8 mouse cellular contexts compared by ENCODE assay signal in the genomic region with DNA sequence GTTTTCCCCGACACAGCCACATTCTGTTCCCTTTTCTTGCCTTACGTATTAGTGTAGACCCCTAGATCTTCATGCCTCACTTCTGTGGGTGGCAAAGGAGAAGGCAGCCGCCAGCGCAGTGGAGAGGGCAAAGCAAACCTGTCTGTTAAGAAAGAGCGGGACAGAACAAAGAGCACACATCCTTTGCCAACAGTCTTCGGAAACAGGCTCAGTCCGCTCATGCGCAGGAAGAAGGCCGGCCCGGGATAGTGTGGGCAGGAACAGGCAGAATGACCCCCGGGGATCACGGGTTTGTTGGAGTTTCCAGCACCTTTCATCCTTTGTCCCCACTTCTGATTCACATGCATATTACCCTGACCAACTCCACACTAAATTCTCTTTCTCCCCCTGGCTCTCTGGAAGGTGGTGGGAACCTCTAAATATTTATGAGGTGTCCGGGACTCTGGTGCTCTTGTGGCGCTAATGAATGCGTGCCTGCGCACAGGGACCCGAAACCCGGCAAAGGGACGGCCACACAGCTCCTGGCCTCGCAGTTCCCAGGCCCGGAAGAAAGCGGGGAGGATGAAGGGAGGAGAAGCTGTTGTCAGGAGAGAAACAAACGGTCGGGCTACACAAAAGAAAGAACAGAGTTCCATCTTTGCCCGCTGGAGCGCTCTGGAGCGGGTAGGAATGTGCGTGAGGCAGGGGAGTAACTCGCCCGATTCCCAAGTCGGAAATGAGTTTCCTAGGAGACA. TPM values are rescaled to one million over a fixed set of nuclear protein-coding genes. Genes with fewer than 3 reads are reported as not detected.
A peak's percentile ranks its signal among the peaks of the same experiment; 100 is the strongest.
DNase-seq lines count a peak whose midpoint lies in the region; ATAC-seq and TF ChIP-seq lines count a peak whose summit lies in the region.

No protein-coding gene starts in this region.

- peaks cover 33% of the 10 kb centered on the region for H3K27me3 ChIP-seq in liver, embryonic 14.5 days (ENCODE audit: control insufficient read depth, insufficient read depth, low read length)
- H3K27me3 ChIP-seq in neural tube, embryonic 12.5 days (replicated peaks), result no peaks in the 10 kb centered on the region

- H3K27ac ChIP-seq in ES-E14 (ENCODE audit: insufficient read depth, low read depth, low read length, poor library complexity, severe bottlenecking), result peak overlapping the region; percentile 83
- H3K27ac ChIP-seq in liver, embryonic 14.5 days, result no peak overlapping the region
- peak overlapping the region; percentile 96 for H3K27ac ChIP-seq in neural tube, embryonic 12.5 days

- in situ Hi-C loops in ES-E14 (cut with MboI; ENCODE audit: low sequenced_read_pairs in 2 of 2, unreplicated experiment in 2 of 2), result no loop called here

- peak; percentile 78 for DNase-seq in ES-E14 (ENCODE audit: low read depth, low spot score)
- peak; percentile 71 for DNase-seq in cerebellum, adult 9-10 months
- DNase-seq in heart, postnatal 25 days (ENCODE audit: low spot score), result peak; percentile 69
- peak; percentile 78 to 87 for DNase-seq in kidney, postnatal 4 days
- no peak for DNase-seq in liver, embryonic 14.5 days (ENCODE audit: low read depth in 3 of 3, low spot score in 3 of 3)
- peak; percentile 58 for DNase-seq in thymus, postnatal 14 days

- no peaks in the 10 kb centered on the region for H3K36me3 ChIP-seq in ES-E14 (ENCODE audit: control insufficient read depth, insufficient read depth, low read length, poor library complexity, severe bottlenecking)
- H3K36me3 ChIP-seq in liver, embryonic 14.5 days (replicated peaks; ENCODE audit: control insufficient read depth, insufficient read depth, low read depth), result no peaks in the 10 kb centered on the region
- H3K36me3 ChIP-seq in neural tube, embryonic 12.5 days, result no peaks in the 10 kb centered on the region

- ATAC-seq in frontal cortex, adult (ENCODE audit: low TSS enrichment), result peak; percentile 86
- no peak for ATAC-seq in liver, embryonic 14.5 days (ENCODE audit: insufficient read depth)
- peak; percentile 94 for ATAC-seq in neural tube, embryonic 12.5 days (ENCODE audit: low FRiP score, low read depth)

- peak overlapping the region; percentile 60 to 73 for H3K4me3 ChIP-seq in ES-E14 (ENCODE audit: insufficient read depth in 1 of 2, low read depth in 1 of 2, low read length in 2 of 2, poor library complexity in 1 of 2, severe bottlenecking in 1 of 2)
- peak overlapping the region; percentile 17 to 40; a peak in 3 of 4 replicates for H3K4me3 ChIP-seq in liver, embryonic 14.5 days (ENCODE audit: insufficient read depth in 1 of 2, low read depth in 2 of 2, low read length in 2 of 2)
- peak overlapping the region; percentile 38 for H3K4me3 ChIP-seq in neural tube, embryonic 12.5 days

- WGBS in liver, embryonic 14.5 days (ENCODE audit: insufficient replicate concordance), result 2% methylated on average over 31 of the region's 31 CpGs
- under 1% methylated on average over 31 of the region's 31 CpGs for WGBS in neural tube, embryonic 12.5 days

- TF ChIP-seq CTCF in liver, embryonic 14.5 days (IDR thresholded peaks at IDR 0.05; ENCODE audit: low read depth), result no peak; the same call in 1 of the 2 replicates

- no peaks in the 10 kb centered on the region for H3K9me3 ChIP-seq in ES-E14 (ENCODE audit: control insufficient read depth, insufficient read depth, low read depth, low read length)
- H3K9me3 ChIP-seq in liver, embryonic 14.5 days (ENCODE audit: control insufficient read depth, low read length), result no peaks in the 10 kb centered on the region
- no peaks in the 10 kb centered on the region for H3K9me3 ChIP-seq in neural tube, embryonic 12.5 days

- H3K9ac ChIP-seq in ES-E14 (ENCODE audit: insufficient read depth, low read depth, low read length, poor library complexity, severe bottlenecking), result peak overlapping the region; percentile 74
- 0 out of 2 replicates have a peak overlapping the region, but pooled peaks have one; percentile 5 for H3K9ac ChIP-seq in liver, embryonic 14.5 days (replicated peaks)
- peak overlapping the region; percentile 61 for H3K9ac ChIP-seq in neural tube, embryonic 12.5 days

- H3K4me1 ChIP-seq in ES-E14 (ENCODE audit: control insufficient read depth in 2 of 2, insufficient read depth in 2 of 2, low read length in 2 of 2, poor library complexity in 1 of 2), result peaks cover 11 to 19% of the 10 kb centered on the region in 2 experiments; a peak in 3 of 4 replicates
- 0 out of 4 replicates have a peak, but pooled peaks cover 0 to 3% of the 10 kb centered on the region in 2 experiments for H3K4me1 ChIP-seq in liver, embryonic 14.5 days (replicated peaks; ENCODE audit: control insufficient read depth in 2 of 2, insufficient read depth in 2 of 2, low read length in 1 of 2)
- peaks cover 26% of the 10 kb centered on the region for H3K4me1 ChIP-seq in neural tube, embryonic 12.5 days

- H3K4me2 ChIP-seq in liver, embryonic 14.5 days (ENCODE audit: low read depth), result peak overlapping the region; percentile 57
- H3K4me2 ChIP-seq in neural tube, embryonic 12.5 days (replicated peaks), result peak overlapping the region; percentile 63

- no peak for TF ChIP-seq EP300 in liver, embryonic 14.5 days (IDR thresholded peaks at IDR 0.05; ENCODE audit: low read depth)

- intact Hi-C loops in heart, postnatal 25 days (cut with DNase I), result loop anchor here (2.0 to 5.0 kb wide), 2 partner anchors 14 to 157 kb away; no protein-coding TSS in a partner anchor

TF ChIP-seq in ES-E14, 5 proteins besides CTCF, POLR2A, EP300 and RAD21:
- TF ChIP-seq MAFK (IDR thresholded peaks at IDR 0.05; ENCODE audit: insufficient read depth, low read depth, low read length) (no peak), HCFC1 (IDR thresholded peaks at IDR 0.05; ENCODE audit: borderline replicate concordance, insufficient read depth, low read length) (peak; percentile 53; the same call in 1 of the 2 replicates)

RNA-seq across cellular contexts. Expression of gene Qk, which starts 15.5 kb away (rescaled TPM):
- 129 and 184 TPM in 2 replicates for total RNA-seq in ES-E14 (2012; rRNA removed)
- total RNA-seq in heart, postnatal 25 days (2021), result 100 to 1,000 TPM; 444 to 447 TPM
- 22.1 and 29.4 TPM in 2 replicates for polyA plus RNA-seq in liver, embryonic 14.5 days (2012; rRNA removed)
- polyA plus RNA-seq in liver, embryonic 14.5 days (2014; fragmentation: Nextera tagmentation; extraction: Ambion mirVana), result 9.5 and 10.2 TPM in 2 replicates
- polyA plus RNA-seq in neural tube, embryonic 12.5 days (2016; fragmentation: Nextera tagmentation; extraction: Ambion mirVana), result 45.8 TPM in 2 replicates

Comparison
In these comparisons a context has a peak if more than half of its experiments do, and no peak if none do; other contexts are left out.
1. DNase-seq: peak in ES-E14 (single experiment), cerebellum, adult 9-10 months (single experiment), heart, postnatal 25 days (single experiment), kidney, postnatal 4 days (2 of 2) and thymus, postnatal 14 days (single experiment); none in liver, embryonic 14.5 days (0 of 3).
2. H3K9ac ChIP-seq: peak in every context shown above with its lines; median percentile 74 in ES-E14; 61 in neural tube, embryonic 12.5 days; 5 in liver, embryonic 14.5 days.
3. Peak in every context shown above with its lines, with median percentiles within 50 percentile points of each other: H3K4me3 ChIP-seq.